Mouse (Mus musculus) left cerebral cortex, postnatal 14 days (tissue): ENCODE data around the gene Nudt7. TPM values are rescaled to one million over a fixed set of nuclear protein-coding genes. Genes with fewer than 3 reads are reported as not detected.

ENCODE experiments used
- DNase-seq, 2 experiments: peaks; one replicate each; pipeline ENCODE4 v3.0.0; 2021 to 2022; ENCODE audit warnings: low spot score in 2 of 2, mixed read lengths in 1 of 2
- intact Hi-C: fragments of 180-260 bp; cut with DNase I; formaldehyde crosslinking; loops from one replicate; pipeline ENCODE4 v1.15.1; 2025
- total RNA-seq, 2 experiments: library from RNA; stranded (reverse); gene quantifications; 2 replicates each; pipeline ENCODE4 v1.2.3; 2021

Nudt7 gene
- total RNA-seq, 2 experiments from 2014 or later, result 4.1 to 4.4 TPM

DNA sequence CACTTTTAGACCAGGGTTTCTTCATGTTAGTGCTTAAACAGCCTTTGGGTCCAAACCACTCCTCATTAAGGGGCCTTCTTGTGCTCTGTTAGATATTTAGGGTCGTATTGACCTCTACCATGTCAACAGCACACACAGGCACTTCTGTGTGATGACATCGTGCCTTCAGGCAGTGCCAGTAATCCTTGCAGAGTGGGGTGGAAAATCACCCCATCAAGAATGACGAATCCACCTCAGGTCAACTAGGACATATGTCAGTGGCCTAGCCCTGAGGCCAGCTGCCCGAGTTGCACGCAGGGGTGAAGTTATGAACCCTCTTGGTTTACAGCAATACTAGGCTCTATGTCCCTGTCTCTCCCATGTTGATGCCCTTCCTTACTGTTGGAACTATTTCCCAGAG lies 3.8 kb downstream of the Nudt7 start:
- intact Hi-C loops, result no loop called here
- DNase-seq, result no peak

DNA sequence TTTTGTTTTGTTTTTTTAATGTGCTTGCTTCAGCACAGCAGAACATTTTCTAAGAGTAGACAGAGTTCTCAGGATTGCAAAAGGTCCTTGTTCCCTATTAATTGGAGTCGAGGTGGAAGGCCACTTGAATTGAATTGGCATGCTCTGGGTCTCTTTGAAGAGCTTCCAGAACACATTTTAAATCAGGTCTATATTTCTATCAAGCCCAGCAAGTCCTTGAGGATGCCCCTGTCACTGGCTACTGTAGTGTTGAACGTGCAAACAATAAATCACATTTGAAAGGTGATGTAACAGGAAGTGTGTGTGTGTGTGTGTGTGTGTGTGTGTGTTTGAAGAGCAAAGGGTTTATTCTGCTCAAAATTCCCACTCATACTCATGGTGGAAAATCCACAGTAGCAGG lies 7.1 kb downstream of the Nudt7 start:
- no peak for DNase-seq
- intact Hi-C loops, result no loop called here

DNA sequence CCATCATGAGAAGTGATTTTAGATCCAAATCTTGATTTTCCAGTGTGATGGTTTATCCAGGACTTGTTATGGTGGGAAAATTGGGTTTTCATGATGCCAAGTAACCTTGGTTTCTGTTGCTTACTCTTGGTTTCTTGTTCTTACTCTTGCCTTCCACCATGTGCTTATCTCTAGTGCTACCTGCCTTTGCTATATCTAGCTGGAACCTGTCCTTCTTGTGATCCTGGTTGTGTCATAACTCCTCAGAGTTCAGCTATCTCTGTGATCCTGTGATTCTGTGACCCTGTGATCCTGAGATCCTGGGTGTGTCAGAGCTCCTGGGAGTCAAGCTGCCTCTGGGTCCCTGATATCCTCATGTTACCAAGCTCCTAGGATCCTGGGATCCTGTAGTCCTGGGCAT lies 8.8 kb downstream of the Nudt7 start:
- no peak for DNase-seq
- intact Hi-C loops, result no loop called here

DNA sequence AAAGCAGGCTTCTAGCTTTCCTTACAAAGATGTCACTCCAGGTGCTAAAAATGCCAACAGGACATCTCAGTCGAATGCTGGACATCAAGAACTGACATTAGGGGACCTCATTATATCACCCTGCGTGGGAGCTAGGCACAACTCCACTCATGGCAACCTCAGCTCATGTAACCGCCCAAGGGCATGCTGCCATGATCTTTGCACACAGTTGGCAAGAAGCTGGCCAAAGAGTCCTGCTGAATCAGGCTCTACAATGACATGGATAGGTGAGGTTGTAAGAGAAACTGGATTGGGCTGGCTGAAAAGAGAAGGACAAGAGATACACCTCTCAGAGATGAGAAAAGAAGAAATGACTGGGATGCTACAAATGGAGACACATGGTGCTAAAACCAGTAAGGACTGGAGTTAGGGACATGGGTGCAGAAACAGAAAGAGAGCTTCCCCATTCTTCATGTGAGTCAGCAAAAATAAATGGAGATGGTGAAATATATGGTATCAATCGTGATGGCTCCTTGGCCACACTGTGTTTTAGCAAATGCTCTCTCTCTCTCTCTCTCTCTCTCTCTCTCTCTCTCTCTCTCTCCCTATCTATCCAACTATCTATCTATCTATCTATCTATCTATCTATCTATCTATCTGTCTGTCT lies 10.4 kb downstream of the Nudt7 start:
- intact Hi-C loops, result no loop called here
- no peak for DNase-seq

DNA sequence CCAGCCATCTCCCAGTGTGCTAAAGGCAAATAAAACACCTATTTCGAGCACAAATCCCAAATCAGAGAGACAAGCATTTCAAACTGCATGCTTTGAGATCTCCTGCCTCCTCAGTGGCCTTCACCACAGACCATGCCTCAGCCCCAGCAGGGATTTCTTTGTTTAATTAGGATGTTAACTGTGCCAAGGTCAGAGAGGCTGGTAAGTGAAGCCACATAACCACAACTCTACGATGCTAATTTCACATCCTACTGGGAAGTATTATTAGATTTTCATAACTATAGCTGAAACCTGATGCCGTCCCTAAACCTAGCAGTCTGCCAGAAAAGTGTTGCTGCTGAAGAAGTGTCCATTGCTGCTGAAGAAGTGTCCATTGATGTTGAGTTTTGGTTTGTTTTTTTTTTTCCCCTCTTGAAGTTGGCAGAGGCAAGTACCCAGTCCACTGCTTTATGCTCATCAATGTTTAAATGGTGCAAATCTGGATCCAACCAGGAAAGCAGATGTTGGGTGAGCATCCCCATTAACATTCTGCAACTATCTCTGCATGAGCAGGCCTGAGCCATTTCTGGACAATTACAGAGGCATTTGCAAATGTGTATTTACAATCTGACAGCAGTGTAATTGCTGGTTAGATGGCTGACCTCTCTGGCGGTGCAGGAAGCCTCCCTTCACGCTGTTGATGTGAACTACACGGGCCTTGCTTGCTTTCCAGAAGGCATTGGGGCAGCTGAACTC lies 20.1 kb downstream of the Nudt7 start:
- DNase-seq, result no peak
- intact Hi-C loops, result no loop called here

DNA sequence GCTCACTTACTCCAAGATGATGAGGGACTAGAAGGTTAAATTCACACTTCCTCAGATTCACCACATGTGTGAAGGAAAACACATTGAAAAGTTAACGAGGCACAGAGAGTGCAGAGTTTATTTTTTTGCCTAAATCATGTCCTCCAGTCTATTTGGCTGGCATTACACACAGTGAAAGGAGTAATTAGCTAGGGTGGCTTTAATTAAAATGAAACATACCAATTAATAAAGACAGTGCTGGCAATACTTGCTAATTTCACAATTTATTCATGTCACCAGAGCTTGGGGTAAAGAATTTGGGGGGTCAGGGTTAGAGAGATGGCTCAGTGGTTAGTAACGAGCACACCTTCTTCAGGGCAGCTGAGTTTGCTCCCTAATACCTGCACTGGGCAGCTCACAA lies 25.2 kb downstream of the Nudt7 start:
- intact Hi-C loops, result no loop called here
- no peak for DNase-seq

DNA sequence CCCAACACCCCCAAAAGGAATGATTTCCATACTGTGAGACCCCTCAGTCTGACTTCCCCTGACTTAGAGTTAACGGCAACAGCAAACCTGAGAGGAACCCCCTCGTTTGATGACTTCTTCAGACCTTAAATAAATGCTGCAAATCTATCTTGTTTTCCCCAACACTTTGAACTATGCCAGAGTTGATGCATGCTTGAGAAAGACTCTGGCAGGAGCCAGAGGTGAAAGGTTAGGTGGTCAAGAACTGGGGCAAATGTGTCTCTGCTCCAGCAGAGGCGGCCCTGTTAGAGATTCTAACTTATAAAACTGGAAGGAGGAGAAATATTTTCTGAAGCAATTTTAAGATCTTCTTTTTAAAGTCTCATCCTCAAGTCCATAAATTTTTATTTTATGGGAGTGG lies 26.3 kb downstream of the Nudt7 start:
- DNase-seq, result no peak
- intact Hi-C loops, result no loop called here

DNA sequence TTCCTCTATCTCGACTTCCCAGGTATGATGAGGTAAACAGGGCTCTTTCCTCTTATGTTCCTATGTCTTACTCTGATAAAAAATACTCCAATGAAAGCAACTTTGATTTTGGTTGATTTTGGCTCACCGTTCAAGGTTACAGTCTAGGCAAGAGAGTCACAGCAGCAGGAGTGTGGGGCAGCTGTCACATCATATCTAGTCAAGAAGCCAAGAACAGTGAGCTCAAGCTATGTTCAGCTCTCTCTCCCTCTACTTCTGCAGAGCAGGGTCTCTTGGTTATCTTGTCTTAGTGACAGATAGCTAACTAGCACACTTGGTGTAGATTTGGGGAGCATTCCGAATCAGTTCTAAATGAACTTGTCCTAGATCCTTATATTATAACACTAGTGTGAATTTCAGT lies 30.5 kb downstream of the Nudt7 start:
- no peak for DNase-seq
- intact Hi-C loops, result no loop called here

DNA sequence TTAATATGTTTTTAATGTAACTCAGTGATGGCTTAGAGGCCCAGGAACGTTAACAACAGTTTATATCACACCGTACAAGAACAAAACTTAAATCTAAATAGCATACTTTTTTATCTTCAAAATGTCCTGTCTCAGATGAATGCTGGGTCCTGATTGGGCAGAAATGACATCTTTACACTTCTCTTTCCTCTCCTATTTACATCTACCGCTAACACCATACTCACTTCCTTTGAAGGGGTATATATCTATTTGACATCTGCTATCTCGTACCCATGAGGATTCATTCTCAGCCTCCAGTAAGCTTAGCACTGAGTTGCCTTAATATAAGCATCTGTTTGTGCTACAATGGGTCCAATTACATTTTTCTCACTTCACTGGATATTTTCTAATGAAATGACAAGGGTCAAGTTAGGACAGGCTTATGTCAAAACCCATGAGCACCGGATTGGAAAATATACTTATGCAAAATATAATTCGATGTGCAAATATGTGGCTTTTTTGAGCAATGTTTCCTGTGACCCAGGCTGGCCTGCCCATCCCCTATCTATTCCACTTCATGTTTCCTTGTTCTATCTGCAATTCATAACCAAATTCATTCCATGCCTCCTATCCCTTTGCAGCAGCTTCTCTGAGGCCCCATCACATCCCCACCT lies 31.2 kb downstream of the Nudt7 start:
- DNase-seq, result no peak
- intact Hi-C loops, result no loop called here

DNA sequence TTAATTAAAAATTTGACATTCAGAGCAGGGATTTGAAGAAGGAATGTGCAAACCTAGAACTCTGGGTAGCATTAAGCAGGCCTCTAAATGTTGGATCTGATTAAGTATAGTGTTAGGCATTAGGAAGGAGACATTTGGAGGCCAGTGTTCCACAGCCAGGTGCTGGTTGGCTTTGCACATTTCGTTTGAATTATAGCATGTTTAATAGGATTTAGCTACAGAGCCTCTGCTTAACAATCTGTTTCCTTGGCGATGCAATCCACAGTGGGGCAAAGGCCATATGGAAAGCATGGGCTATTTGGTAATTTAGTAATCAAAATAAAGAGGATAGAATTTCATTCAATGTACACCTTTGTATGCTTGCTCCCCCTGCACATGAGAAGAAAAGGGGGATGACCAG lies 32.4 kb downstream of the Nudt7 start:
- intact Hi-C loops, result no loop called here
- DNase-seq, result no peak

DNA sequence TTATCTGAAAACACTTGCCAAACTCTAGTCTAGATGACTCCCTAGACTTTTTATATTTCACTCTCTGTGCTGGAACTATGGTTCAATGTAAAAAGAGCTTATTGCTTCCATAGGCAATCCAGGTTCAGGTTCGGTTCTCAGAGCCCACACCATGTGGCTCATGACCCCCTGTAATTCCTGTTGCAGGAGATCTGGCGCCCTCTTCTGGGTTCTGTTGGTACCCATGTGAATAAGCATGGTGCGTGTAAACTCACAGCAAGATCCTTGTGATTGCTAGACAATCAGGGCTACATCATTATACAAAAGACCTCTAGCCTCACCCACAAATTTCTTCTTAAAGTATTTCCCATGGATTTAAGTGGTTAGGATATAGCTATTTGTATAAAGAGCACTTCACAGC lies 43.4 kb downstream of the Nudt7 start:
- intact Hi-C loops, result no loop called here
- no peak for DNase-seq

DNA sequence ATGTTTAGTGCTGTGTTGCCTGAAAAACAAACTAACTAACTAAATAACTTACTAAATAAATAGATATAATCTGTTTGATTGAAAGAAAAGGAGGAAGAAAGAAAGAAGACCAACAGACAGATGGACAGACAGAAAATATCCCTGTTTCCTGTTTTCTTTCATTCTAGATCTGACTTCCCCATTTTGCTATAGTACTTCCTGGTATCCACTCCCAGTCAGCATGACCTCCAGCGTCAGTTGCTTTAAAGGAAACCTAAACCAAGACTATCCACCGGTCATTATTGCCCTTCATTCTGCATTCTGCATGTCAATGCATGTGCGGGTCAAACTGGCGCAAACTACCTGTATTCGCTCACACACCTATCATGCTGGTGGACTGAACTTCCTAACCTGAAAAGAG lies 60.0 kb downstream of the Nudt7 start:
- no peak for DNase-seq
- intact Hi-C loops, result no loop called here

DNA sequence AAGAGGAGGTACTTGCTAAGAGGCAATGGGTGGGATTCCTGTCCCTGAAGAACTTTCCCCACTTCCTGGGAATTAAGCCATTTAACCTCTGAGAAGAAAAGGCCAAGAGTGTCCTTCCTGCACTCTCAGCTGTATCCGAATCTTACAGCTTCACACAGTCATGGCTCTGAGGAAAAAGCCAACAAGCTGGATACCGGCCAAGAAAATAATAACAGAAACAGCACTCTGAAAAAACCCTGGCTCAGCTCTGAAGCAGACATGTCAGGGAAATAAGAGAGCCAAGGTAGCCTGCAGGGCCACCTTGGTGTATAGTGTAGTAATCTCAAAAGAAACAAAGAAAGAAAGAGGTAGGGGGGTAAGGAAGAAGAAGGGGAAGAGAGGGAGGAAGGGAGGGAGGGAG lies 65.6 kb downstream of the Nudt7 start:
- no peak for DNase-seq
- intact Hi-C loops, result no loop called here

Other genes starting within 250 kb of the Nudt7 start
- gene Vat1l, start 72.1 kb downstream of the Nudt7 start, total RNA-seq, result 10 to 100 TPM; 46.5 to 60.6 TPM